Mouse (Mus musculus): ENCODE measurements at regions not wholly inside any gene's neighbourhood (a gene's known extent, or its start where the extent isn't known, plus 50 kb on each side); places are given as distances from the start of the nearest gene placed in this dataset.
"Not testable (repeated sequence)": the region's sequence is repeated elsewhere in the genome, so short reads cannot be mapped to it uniquely, and the experiment has no call there.

- Histone ChIP-seq H3K27ac (no peak overlapping the region), H3K4me3 (no peak overlapping the region)
- DNase-seq (ENCODE audit: low spot score in 2 of 2) = no peak
- TF ChIP-seq CTCF (conservative IDR thresholded peaks at IDR 0.05) = no peak
Measured at GRCm38 (mm10) chr8:37048912-37049692, 55.7 kb downstream of the AI429214 start.

- Histone ChIP-seq H3K4me3 (no peak overlapping the region), H3K27ac (no peak overlapping the region)
- peak; percentile 64 to 81 for DNase-seq (ENCODE audit: low spot score in 2 of 2)
- TF ChIP-seq CTCF (conservative IDR thresholded peaks at IDR 0.05) = no peak
Measured at GRCm38 (mm10) chr8:37049969-37050683, 56.7 kb downstream of the AI429214 start.

- no peak overlapping the region for H3K27ac ChIP-seq
- no peak for DNase-seq (ENCODE audit: low spot score in 2 of 2)
- TF ChIP-seq CTCF (conservative IDR thresholded peaks at IDR 0.05) = no peak
- H3K4me3 ChIP-seq = no peak overlapping the region
Measured at GRCm38 (mm10) chr8:37050684-37051028, 57.3 kb downstream of the AI429214 start.

- no peak for DNase-seq (ENCODE audit: low spot score in 2 of 2)
- H3K4me3 ChIP-seq = no peak overlapping the region
- H3K27ac ChIP-seq = no peak overlapping the region
- TF ChIP-seq CTCF (conservative IDR thresholded peaks at IDR 0.05) = no peak
Measured at GRCm38 (mm10) chr8:37056376-37056775, 63.0 kb downstream of the AI429214 start.

GRCm38 (mm10) chr8:37058390-37058789, 65.0 kb downstream of the AI429214 start:
- H3K27ac ChIP-seq = no peak overlapping the region
- no peak overlapping the region for H3K4me3 ChIP-seq
- no peak for DNase-seq (ENCODE audit: low spot score in 2 of 2)
- no peak for TF ChIP-seq CTCF (conservative IDR thresholded peaks at IDR 0.05)

- Histone ChIP-seq H3K27ac (no peak overlapping the region), H3K4me3 (no peak overlapping the region)
- peak; percentile 23 to 73 for DNase-seq (ENCODE audit: low spot score in 2 of 2)
- TF ChIP-seq CTCF (conservative IDR thresholded peaks at IDR 0.05) = peak; percentile 92
Measured at GRCm38 (mm10) chr8:37062012-37062944, 68.9 kb downstream of the AI429214 start.

GRCm38 (mm10) chr8:37063764-37064331, 70.4 kb downstream of the AI429214 start:
- peak; percentile 91 for TF ChIP-seq CTCF (conservative IDR thresholded peaks at IDR 0.05)
- no peak overlapping the region for H3K27ac ChIP-seq
- DNase-seq (ENCODE audit: low spot score in 2 of 2) = peak; percentile 61 to 78
- H3K4me3 ChIP-seq = no peak overlapping the region

- peak; percentile 78 for TF ChIP-seq CTCF (conservative IDR thresholded peaks at IDR 0.05)
- peak in 1 of 2 experiments; percentile 28 for DNase-seq (ENCODE audit: low spot score in 2 of 2)
- Histone ChIP-seq H3K4me3 (no peak overlapping the region), H3K27ac (no peak overlapping the region)
Measured at GRCm38 (mm10) chr8:37072905-37073304, 79.5 kb downstream of the AI429214 start.

GRCm38 (mm10) chr8:37099727-37100126, 106.3 kb downstream of the AI429214 start:
- Histone ChIP-seq H3K4me3 (no peak overlapping the region), H3K27ac (no peak overlapping the region)
- DNase-seq (ENCODE audit: low spot score in 2 of 2) = no peak
- no peak for TF ChIP-seq CTCF (conservative IDR thresholded peaks at IDR 0.05)

- H3K4me3 ChIP-seq; DNase-seq (ENCODE audit: low spot score in 2 of 2): not testable (repeated sequence)
Measured at GRCm38 (mm10) chr8:37112386-37112785, 119.0 kb downstream of the AI429214 start.

GRCm38 (mm10) chr8:37125834-37126233, 132.4 kb downstream of the AI429214 start:
- no peak for TF ChIP-seq CTCF (conservative IDR thresholded peaks at IDR 0.05)
- H3K27ac ChIP-seq = no peak overlapping the region
- H3K4me3 ChIP-seq = no peak overlapping the region
- DNase-seq (ENCODE audit: low spot score in 2 of 2) = no peak

More at GRCm38 (mm10) chr8:37112386-37112785, 119.0 kb downstream of the AI429214 start:
- H3K27ac ChIP-seq = not testable (repeated sequence)

GRCm38 (mm10) chr8:37129670-37130069, 136.3 kb downstream of the AI429214 start:
- TF ChIP-seq CTCF (conservative IDR thresholded peaks at IDR 0.05) = no peak
- Histone ChIP-seq H3K4me3 (no peak overlapping the region), H3K27ac (no peak overlapping the region)
- DNase-seq (ENCODE audit: low spot score in 2 of 2) = no peak

All from layer of hippocampus, adult 2 months (tissue).